Mouse (Mus musculus) monocyte, adult 5-6 weeks (primary cell): Measurements from ENCODE around the gene Arl2bp. TPM values are rescaled to one million over a fixed set of nuclear protein-coding genes. Genes with fewer than 3 reads are reported as not detected.

ENCODE experiments used
- ATAC-seq: fragments of 153-309, 156-312 bp; replicated peaks from 2 replicates; pipeline ENCODE4 v1.8.0; 2017; ENCODE audit warnings: mild to moderate bottlenecking; ENCODE audit not compliant: low TSS enrichment, insufficient number of reproducible peaks, severe bottlenecking, poor library complexity, low FRiP score
- total RNA-seq: library from RNA; stranded (forward); fragments of 200-1000, 200-491, 200-594 nt; gene quantifications from 3 replicates; pipeline ENCODE4 v1.2.3, GENCODE M21; 2017

Gene Arl2bp
- total RNA-seq, 1 experiment from 2014 or later = 40.4 TPM

- no peak for ATAC-seq
Measured at GRCm38 (mm10) chr8:94684287-94684686, 17.9 kb downstream of the Arl2bp start.

GRCm38 (mm10) chr8:94685953-94686352, 19.6 kb downstream of the Arl2bp start:
- ATAC-seq = no peak

- no peak for ATAC-seq
Measured at GRCm38 (mm10) chr8:94694701-94695100, 28.3 kb downstream of the Arl2bp start.

- peak; percentile 19; the same call in 1 of the 2 replicates for ATAC-seq
Measured at GRCm38 (mm10) chr8:94695341-94695993, 29.1 kb downstream of the Arl2bp start.

- 0 out of 2 replicates have a peak, but pooled peaks have one; percentile 29 for ATAC-seq
Measured at GRCm38 (mm10) chr8:94695994-94696384, 29.6 kb downstream of the Arl2bp start, which contains the start of gene Pllp. Gene Pllp, minus strand, starts transcription at chr8:94696278.

- no peak for ATAC-seq
Measured at GRCm38 (mm10) chr8:94696566-94696965, 30.2 kb downstream of the Arl2bp start.

GRCm38 (mm10) chr8:94697956-94698355, 31.6 kb downstream of the Arl2bp start:
- ATAC-seq = no peak

GRCm38 (mm10) chr8:94699366-94699765, 33.0 kb downstream of the Arl2bp start:
- no peak for ATAC-seq

- no peak for ATAC-seq
Measured at GRCm38 (mm10) chr8:94700421-94700935, 34.1 kb downstream of the Arl2bp start.

GRCm38 (mm10) chr8:94702156-94702555, 35.8 kb downstream of the Arl2bp start:
- ATAC-seq = no peak

- peak; percentile 68 for ATAC-seq
Measured at GRCm38 (mm10) chr8:94702844-94703813, 36.7 kb downstream of the Arl2bp start.

- peak; percentile 85 for ATAC-seq
Measured at GRCm38 (mm10) chr8:94703972-94704668, 37.7 kb downstream of the Arl2bp start.

GRCm38 (mm10) chr8:94704669-94704984, 38.2 kb downstream of the Arl2bp start:
- ATAC-seq = no peak

GRCm38 (mm10) chr8:94705581-94706245, 39.3 kb downstream of the Arl2bp start:
- ATAC-seq = no peak

GRCm38 (mm10) chr8:94706732-94707395, 40.5 kb downstream of the Arl2bp start:
- no peak for ATAC-seq

- no peak for ATAC-seq
Measured at GRCm38 (mm10) chr8:94710336-94710735, 43.9 kb downstream of the Arl2bp start.

GRCm38 (mm10) chr8:94711160-94711718, 44.8 kb downstream of the Arl2bp start:
- ATAC-seq = 0 out of 2 replicates have a peak, but pooled peaks have one; percentile 27

GRCm38 (mm10) chr8:94714556-94714955, 48.2 kb downstream of the Arl2bp start:
- ATAC-seq = no peak
